Mouse (Mus musculus) forebrain, postnatal 0 days (tissue): ENCODE measurements at regions not wholly inside any gene's neighbourhood (a gene's known extent, or its start where the extent isn't known, plus 50 kb on each side); places are given as distances from the start of the nearest gene placed in this dataset.

Experiments used
- ATAC-seq: fragments of 200-750 bp; cut with Nextera tagmentation; 2 replicates; pipeline ENCODE4 v1.8.0; 2017; ENCODE audit warnings: mild to moderate bottlenecking, moderate library complexity
- DNase-seq: peaks from one replicate; pipeline ENCODE4 v3.0.0-alpha.2; 2015
- H3K27ac ChIP-seq: fragments of 300-500 bp; sonication (generic); 2 replicates; pipeline ENCODE4 v1.5.1; 2014; ENCODE audit warnings: low read depth, mild to moderate bottlenecking, antibody characterized with exemption, low read length, moderate library complexity, mixed read lengths
- H3K27me3 ChIP-seq: fragments of 300-500 bp; sonication (generic); 2 replicates; pipeline ENCODE4 v1.6.1; 2014; ENCODE audit warnings: mild to moderate bottlenecking, low read length, mixed read lengths; ENCODE audit not compliant: insufficient read depth
- H3K36me3 ChIP-seq: fragments of 300-500 bp; sonication (generic); 2 replicates; pipeline ENCODE4 v1.6.1; 2014; ENCODE audit warnings: mild to moderate bottlenecking, moderate library complexity; ENCODE audit not compliant: insufficient read depth
- H3K4me1 ChIP-seq: fragments of 300-500 bp; sonication (generic); 2 replicates; pipeline ENCODE4 v1.6.1; 2014; ENCODE audit warnings: antibody characterized with exemption; ENCODE audit not compliant: insufficient read depth
- H3K4me2 ChIP-seq: fragments of 300-500 bp; sonication (generic); 2 replicates; pipeline ENCODE4 v1.6.1; 2014; ENCODE audit warnings: low read depth, mild to moderate bottlenecking, moderate library complexity
- H3K4me3 ChIP-seq: fragments of 300-500 bp; sonication (generic); 2 replicates; pipeline ENCODE4 v1.5.1; 2014; ENCODE audit warnings: low read depth, low read length, mixed read lengths
- H3K9ac ChIP-seq: fragments of 300-500 bp; sonication (generic); 2 replicates; pipeline ENCODE4 v1.6.1; 2014; ENCODE audit warnings: mild to moderate bottlenecking
- H3K9me3 ChIP-seq: fragments of 300-500 bp; sonication (generic); 2 replicates; pipeline ENCODE4 v1.6.1; 2016; ENCODE audit warnings: low read length
- CTCF ChIP-seq: sonication (generic); IDR thresholded peaks from 2 replicates; pipeline ENCODE4 v1.5.1; 2016; ENCODE audit warnings: antibody characterized with exemption, control low read depth, low read depth
- WGBS: fragments of 180-500 bp; shearing (Covaris S2); extraction: QIAGEN DNeasy Blood & Tissue Kit; methylation state at CpG from one replicate; pipeline ENCODE4 v1.1.7; 2014; 5-methylcytosine and 5-hydroxymethylcytosine counted together

DNA sequence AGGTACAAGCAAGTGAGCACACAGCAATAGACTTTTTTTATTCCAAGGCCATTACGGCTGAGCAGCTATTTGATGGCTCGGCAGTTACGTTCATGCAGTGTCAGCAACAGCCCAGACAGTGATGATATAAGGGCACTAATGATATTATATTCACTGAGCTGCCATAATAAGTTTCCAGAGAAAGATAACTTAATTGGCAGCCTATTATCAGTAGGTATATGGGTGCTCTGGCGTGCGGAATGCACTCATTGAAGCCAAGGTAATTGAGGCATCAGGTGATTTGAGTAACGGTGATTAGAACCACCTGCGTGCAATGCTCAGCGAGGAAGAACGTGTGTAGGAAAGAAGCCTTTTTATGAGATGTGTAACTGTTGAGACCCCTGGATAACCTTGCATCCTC, 358.0 kb downstream of the Cenpc1 start:
- H3K27ac ChIP-seq: no peak overlapping the region
- WGBS: 44% methylated on average over 9 of the region's 9 CpGs
- H3K4me1 ChIP-seq: no peaks in the 10 kb centered on the region
- no peak for TF ChIP-seq CTCF
- H3K4me2 ChIP-seq: no peak overlapping the region
- ATAC-seq (no peak), DNase-seq (no peak)
- no peaks in the 10 kb centered on the region for H3K36me3 ChIP-seq
- H3K4me3 ChIP-seq: no peak overlapping the region
- H3K9ac ChIP-seq: no peak overlapping the region
- H3K9me3 ChIP-seq: no peaks in the 10 kb centered on the region
- no peaks in the 10 kb centered on the region for H3K27me3 ChIP-seq

DNA sequence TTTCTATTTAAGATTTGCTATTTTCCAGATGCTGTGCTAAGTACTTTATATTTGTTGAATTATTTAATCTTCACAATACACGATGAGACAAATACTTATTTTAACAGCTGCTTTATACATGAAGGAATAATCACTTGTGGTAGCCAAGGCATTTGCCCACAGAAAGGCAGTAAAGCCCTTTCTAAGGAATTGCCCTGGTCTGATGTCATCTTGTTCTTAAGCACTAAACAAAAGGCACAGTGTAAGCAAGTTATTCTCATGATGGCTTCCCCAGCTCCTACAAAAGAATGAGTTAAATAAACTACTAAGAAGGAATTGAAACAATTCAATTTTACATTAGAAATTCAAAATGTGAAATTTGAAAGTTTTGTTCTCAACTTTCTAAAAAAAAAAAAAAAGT, 358.8 kb downstream of the Cenpc1 start:
- no peak for ATAC-seq
- TF ChIP-seq CTCF: no peak
- no peaks in the 10 kb centered on the region for H3K9me3 ChIP-seq
- no peaks in the 10 kb centered on the region for H3K27me3 ChIP-seq
- WGBS: 7% methylated on average over 1 of the region's 1 CpGs
- no peaks in the 10 kb centered on the region for H3K4me1 ChIP-seq
- no peak overlapping the region for H3K27ac ChIP-seq
- H3K4me2 ChIP-seq: no peak overlapping the region
- no peaks in the 10 kb centered on the region for H3K36me3 ChIP-seq
- DNase-seq: no peak
- no peak overlapping the region for H3K4me3 ChIP-seq
- H3K9ac ChIP-seq: no peak overlapping the region

DNA sequence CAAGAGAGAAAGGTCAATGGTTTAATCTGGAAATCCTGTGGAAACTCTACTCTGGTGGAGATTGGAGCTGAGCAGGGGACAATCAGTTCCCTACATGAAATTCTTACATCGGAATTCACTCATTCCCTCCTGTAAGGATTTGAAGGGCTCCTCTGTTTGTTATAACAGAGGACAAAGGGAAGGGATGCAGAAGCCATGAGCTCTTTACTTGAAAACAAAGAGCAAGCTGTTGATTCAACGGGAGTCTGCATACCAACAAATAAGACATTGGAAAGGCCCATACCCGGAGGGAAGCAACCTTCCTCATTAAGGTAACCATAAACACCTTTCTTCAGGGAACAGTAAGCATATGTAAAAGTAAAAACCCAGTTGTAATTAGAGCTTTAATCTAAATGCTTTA, 359.3 kb downstream of the Cenpc1 start:
- Histone ChIP-seq H3K9ac (no peak overlapping the region), H3K36me3 (no peaks in the 10 kb centered on the region), H3K4me3 (no peak overlapping the region), H3K27ac (no peak overlapping the region), H3K4me2 (no peak overlapping the region), H3K4me1 (no peaks in the 10 kb centered on the region), H3K27me3 (no peaks in the 10 kb centered on the region), H3K9me3 (no peaks in the 10 kb centered on the region)
- no peak for ATAC-seq
- no peak for DNase-seq
- 9% methylated on average over 3 of the region's 3 CpGs for WGBS
- no peak for TF ChIP-seq CTCF

DNA sequence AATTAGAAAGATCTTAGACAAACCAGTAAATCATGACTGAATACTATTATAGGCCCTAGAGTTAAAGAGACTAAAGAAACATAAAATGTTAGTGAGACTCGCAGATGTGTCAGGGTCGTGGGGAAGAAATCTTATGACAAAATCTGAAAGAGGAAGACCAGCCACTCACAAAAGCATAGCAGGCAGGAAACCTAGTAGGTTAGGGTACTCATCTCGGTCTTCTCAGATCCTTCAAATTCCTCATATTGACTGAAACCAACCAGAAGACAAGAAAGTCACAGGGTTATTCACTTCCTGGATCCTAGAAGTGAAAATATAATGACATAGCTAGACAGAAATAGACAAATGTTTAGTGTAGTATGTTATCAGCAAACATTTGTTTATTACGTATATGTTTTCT, 387.5 kb downstream of the Cenpc1 start:
- Histone ChIP-seq H3K9ac (no peak overlapping the region), H3K9me3 (no peaks in the 10 kb centered on the region), H3K4me1 (no peaks in the 10 kb centered on the region), H3K27ac (no peak overlapping the region), H3K4me2 (no peak overlapping the region), H3K27me3 (no peaks in the 10 kb centered on the region), H3K36me3 (no peaks in the 10 kb centered on the region), H3K4me3 (no peak overlapping the region)
- TF ChIP-seq CTCF: no peak
- ATAC-seq: no peak
- WGBS: 89% methylated on average over 4 of the region's 4 CpGs
- no peak for DNase-seq

DNA sequence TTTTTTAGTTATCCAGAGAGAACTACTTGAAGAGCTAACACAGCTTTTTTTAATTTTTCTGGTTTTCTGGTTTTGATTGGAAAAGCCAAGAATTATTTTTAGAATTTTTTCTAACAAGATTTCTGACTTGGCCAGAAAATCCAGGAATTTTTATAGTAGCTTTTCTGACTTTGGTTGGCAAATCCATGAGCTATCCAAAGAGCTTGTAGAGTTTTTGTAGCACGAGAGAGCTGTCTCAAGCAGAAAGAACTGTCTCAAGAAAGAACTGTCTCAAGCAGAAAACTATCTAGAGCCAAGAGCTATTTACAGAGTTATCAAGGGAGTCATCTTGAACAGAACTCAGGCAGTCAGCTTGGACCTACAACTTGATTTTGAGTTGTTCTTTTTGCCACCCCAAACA, 394.3 kb downstream of the Cenpc1 start:
- WGBS: 63% methylated on average over 1 of the region's 1 CpGs

DNA sequence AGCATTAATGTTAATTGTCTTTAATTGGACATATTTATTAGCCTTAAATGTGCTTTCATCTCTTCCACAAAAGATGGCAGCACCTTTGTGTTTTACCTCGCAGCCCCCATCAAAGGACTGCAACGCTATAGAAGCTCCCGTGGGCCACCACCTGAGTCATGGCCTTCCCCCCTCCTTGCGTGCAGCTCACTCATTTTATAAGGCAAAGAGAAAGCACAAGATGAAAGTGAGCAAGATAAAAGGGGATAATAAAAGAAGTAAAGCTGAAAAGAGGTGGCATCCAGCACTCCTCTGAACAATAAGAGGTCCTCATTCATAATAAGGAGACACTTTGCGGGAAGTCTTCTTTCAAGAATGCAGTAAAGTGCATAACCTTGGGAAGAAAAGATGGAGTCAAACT, 403.9 kb downstream of the Cenpc1 start:
- no peak for ATAC-seq
- no peak for TF ChIP-seq CTCF
- Histone ChIP-seq H3K4me1 (no peaks in the 10 kb centered on the region), H3K9ac (no peak overlapping the region), H3K27me3 (no peaks in the 10 kb centered on the region), H3K9me3 (no peaks in the 10 kb centered on the region), H3K4me2 (no peak overlapping the region), H3K4me3 (no peak overlapping the region), H3K36me3 (no peaks in the 10 kb centered on the region), H3K27ac (no peak overlapping the region)
- DNase-seq: no peak
- WGBS: 48% methylated on average over 5 of the region's 5 CpGs

More for the DNA sequence above, 394.3 kb downstream of the Cenpc1 start:
- Histone ChIP-seq H3K9ac (no peak overlapping the region), H3K4me1 (no peaks in the 10 kb centered on the region), H3K27ac (no peak overlapping the region), H3K36me3 (no peaks in the 10 kb centered on the region), H3K9me3 (no peaks in the 10 kb centered on the region), H3K4me2 (no peak overlapping the region), H3K4me3 (no peak overlapping the region), H3K27me3 (no peaks in the 10 kb centered on the region)
- no peak for TF ChIP-seq CTCF
- no peak for DNase-seq
- no peak for ATAC-seq

DNA sequence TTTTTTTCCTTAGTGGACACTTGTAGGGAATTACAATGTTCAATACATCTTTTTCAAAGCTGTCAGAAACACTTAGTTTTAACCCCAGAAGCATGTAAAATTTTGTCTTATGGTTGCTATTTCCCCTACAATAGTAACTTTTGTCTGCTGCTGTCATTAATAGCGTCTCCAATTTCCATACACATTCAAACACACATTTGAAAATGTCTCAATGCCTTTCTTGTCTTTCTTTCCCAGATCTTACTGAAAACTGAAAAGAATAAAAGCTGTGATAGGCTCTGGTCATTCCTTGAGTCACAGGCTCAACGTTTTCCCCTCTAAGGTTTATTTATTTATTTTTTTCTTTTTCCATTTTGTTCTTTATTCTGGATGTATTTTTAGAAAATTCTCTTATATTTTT, 444.3 kb downstream of the Cenpc1 start:
- Histone ChIP-seq H3K36me3 (no peaks in the 10 kb centered on the region), H3K27ac (no peak overlapping the region), H3K9me3 (no peaks in the 10 kb centered on the region), H3K27me3 (no peaks in the 10 kb centered on the region), H3K4me1 (no peaks in the 10 kb centered on the region), H3K4me2 (no peak overlapping the region), H3K9ac (no peak overlapping the region), H3K4me3 (no peak overlapping the region)
- DNase-seq: no peak
- TF ChIP-seq CTCF: no peak
- ATAC-seq: no peak
- WGBS: 37% methylated on average over 2 of the region's 2 CpGs

DNA sequence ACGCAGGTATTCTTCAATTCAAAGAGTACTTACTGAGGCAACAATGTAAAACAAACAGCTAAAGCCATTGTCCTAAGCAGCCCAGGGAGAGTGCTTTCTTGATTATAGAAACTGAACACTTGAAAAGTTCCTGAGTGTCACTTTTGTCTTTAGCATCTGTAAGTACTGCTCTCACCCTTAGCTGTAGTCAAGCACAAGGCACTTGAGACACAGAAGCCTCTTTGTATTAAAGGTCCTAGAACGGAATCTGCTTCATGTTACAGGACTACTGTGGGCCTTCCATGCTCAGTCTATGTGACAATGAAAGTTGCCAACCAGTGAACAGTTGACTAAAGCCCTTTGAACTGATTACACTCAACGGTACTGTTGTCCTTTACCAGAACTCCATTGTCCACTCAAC, 450.6 kb downstream of the Cenpc1 start:
- WGBS: 70% methylated on average over 3 of the region's 3 CpGs
- no peaks in the 10 kb centered on the region for H3K4me1 ChIP-seq
- H3K27ac ChIP-seq: no peak overlapping the region
- H3K27me3 ChIP-seq: no peaks in the 10 kb centered on the region
- H3K4me2 ChIP-seq: no peak overlapping the region
- no peak overlapping the region for H3K9ac ChIP-seq
- TF ChIP-seq CTCF: no peak
- ATAC-seq (no peak), DNase-seq (no peak)
- no peak overlapping the region for H3K4me3 ChIP-seq
- no peaks in the 10 kb centered on the region for H3K36me3 ChIP-seq
- no peaks in the 10 kb centered on the region for H3K9me3 ChIP-seq
